Mouse (Mus musculus): Measurements from ENCODE around the gene Jup. TPM values are rescaled to one million over a fixed set of nuclear protein-coding genes. Genes with fewer than 3 reads are reported as not detected.
A peak's percentile ranks its signal among the peaks of the same experiment; 100 is the strongest.

Jup gene
- total and polyA plus RNA-seq, 2 experiments from 2014 or later = 135 to 319 TPM

DNA sequence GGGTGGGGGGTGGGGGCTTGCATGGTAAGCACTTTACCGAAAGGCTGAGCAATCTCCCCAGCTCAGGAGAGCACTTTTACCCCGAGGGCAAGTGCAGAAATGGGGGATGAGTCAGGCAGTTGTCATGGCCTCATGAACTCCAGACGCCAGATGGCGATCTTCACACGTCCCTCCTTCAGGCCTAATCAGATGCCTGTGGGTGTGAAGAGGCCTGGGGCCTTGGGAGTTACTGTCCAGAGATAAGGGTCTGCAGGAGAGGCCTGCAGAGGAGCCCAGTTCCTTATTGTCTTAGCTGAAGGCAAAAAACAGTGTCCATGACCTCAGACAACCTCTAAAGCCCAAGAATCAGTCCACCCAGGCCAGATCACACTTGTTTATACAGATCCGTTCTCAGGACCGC lies 28.3 kb upstream of the Jup start:
- peaks cover 31% of the 10 kb centered on the region for H3K4me1 ChIP-seq (ENCODE audit: control insufficient read depth, insufficient read depth)
- TF ChIP-seq CTCF (IDR thresholded peaks at IDR 0.05; ENCODE audit: low read depth) (peak; percentile 66), EP300 (IDR thresholded peaks at IDR 0.05; ENCODE audit: low read depth) (no peak)
- no peaks in the 10 kb centered on the region for H3K27me3 ChIP-seq (ENCODE audit: control insufficient read depth, insufficient read depth, low read length)
- H3K27ac ChIP-seq (ENCODE audit: low read depth) = no peak overlapping the region; the same call in 1 of the 2 replicates
- H3K4me3 ChIP-seq (ENCODE audit: low read depth, low read length) = no peak overlapping the region
- H3K9ac ChIP-seq (replicated peaks; ENCODE audit: low read depth, low read length) = no peak overlapping the region
- peak; percentile 45 for DNase-seq (ENCODE audit: low spot score)
- no peaks in the 10 kb centered on the region for H3K9me3 ChIP-seq (replicated peaks; ENCODE audit: control insufficient read depth, low read length)
- H3K4me2 ChIP-seq (ENCODE audit: low read depth, low read length) = no peak overlapping the region
- H3K36me3 ChIP-seq (replicated peaks; ENCODE audit: control insufficient read depth, insufficient read depth, low read length) = peaks cover 23% of the 10 kb centered on the region
- WGBS = 11% methylated on average over 7 of the region's 7 CpGs
- ATAC-seq (ENCODE audit: insufficient read depth, low read depth) = peak; percentile 36; the same call in 1 of the 2 replicates

DNA sequence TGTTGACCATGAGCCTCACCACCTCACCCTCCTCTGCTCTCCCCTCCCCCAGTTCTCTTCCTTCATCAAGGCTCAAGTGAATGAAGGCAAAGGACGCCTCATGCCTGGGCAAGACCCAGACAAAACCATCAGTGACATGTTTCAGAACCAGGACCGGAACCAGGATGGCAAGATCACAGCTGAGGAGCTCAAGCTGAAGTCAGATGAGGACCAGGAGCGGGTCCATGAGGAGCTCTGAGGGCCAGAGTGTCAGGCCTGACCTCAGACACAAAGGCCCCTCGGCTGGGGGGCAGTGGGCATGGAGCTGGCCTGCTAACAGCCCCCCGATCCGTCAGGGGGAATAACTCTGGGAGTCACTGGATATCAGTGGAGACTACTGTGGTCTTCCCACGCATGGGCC lies 26.3 kb upstream of the Jup start:
- Histone ChIP-seq H3K4me1 (ENCODE audit: control insufficient read depth, insufficient read depth) (peaks cover 13% of the 10 kb centered on the region; the same call in 1 of the 2 replicates), H3K27ac (ENCODE audit: low read depth) (no peak overlapping the region), H3K9me3 (replicated peaks; ENCODE audit: control insufficient read depth, low read length) (no peaks in the 10 kb centered on the region), H3K27me3 (ENCODE audit: control insufficient read depth, insufficient read depth, low read length) (no peaks in the 10 kb centered on the region), H3K4me2 (ENCODE audit: low read depth, low read length) (no peak overlapping the region), H3K36me3 (replicated peaks; ENCODE audit: control insufficient read depth, insufficient read depth, low read length) (peaks cover 31% of the 10 kb centered on the region), H3K4me3 (ENCODE audit: low read depth, low read length) (no peak overlapping the region), H3K9ac (replicated peaks; ENCODE audit: low read depth, low read length) (no peak overlapping the region)
- no peak for ATAC-seq (ENCODE audit: insufficient read depth, low read depth)
- TF ChIP-seq CTCF (IDR thresholded peaks at IDR 0.05; ENCODE audit: low read depth) = no peak
- no peak for TF ChIP-seq EP300 (IDR thresholded peaks at IDR 0.05; ENCODE audit: low read depth)
- WGBS = 92% methylated on average over 7 of the region's 7 CpGs
- DNase-seq (ENCODE audit: low spot score) = no peak

DNA sequence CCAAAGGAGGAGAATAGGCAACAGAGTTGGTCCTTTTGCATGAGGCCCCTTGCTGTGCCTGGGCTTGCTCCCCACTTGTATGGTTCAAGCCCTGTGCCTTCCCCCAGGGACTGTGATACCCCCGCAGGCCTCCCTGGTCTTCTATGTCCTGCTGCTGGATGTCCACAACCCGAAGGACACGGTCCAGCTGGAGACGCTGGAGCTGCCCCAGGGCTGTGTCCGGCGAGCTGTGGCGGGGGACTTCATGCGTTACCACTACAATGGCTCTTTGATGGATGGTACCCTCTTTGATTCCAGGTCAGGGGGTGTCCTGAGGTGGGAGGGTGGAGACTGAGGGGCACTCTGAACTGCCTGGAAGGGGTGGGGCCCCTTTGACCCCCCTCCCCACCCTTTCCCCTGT lies 24.0 kb upstream of the Jup start:
- no peak overlapping the region for H3K27ac ChIP-seq (ENCODE audit: low read depth)
- no peaks in the 10 kb centered on the region for H3K9me3 ChIP-seq (replicated peaks; ENCODE audit: control insufficient read depth, low read length)
- no peak for TF ChIP-seq EP300 (IDR thresholded peaks at IDR 0.05; ENCODE audit: low read depth)
- no peak for TF ChIP-seq CTCF (IDR thresholded peaks at IDR 0.05; ENCODE audit: low read depth)
- WGBS = 70% methylated on average over 8 of the region's 8 CpGs
- H3K36me3 ChIP-seq (replicated peaks; ENCODE audit: control insufficient read depth, insufficient read depth, low read length) = peaks cover 31% of the 10 kb centered on the region
- DNase-seq (ENCODE audit: low spot score) (no peak), ATAC-seq (ENCODE audit: insufficient read depth, low read depth) (no peak)
- no peaks in the 10 kb centered on the region for H3K27me3 ChIP-seq (ENCODE audit: control insufficient read depth, insufficient read depth, low read length)
- H3K4me1 ChIP-seq (ENCODE audit: control insufficient read depth, insufficient read depth) = peaks cover 12% of the 10 kb centered on the region
- no peak overlapping the region for H3K4me2 ChIP-seq (ENCODE audit: low read depth, low read length)
- H3K4me3 ChIP-seq (ENCODE audit: low read depth, low read length) = no peak overlapping the region
- no peak overlapping the region for H3K9ac ChIP-seq (replicated peaks; ENCODE audit: low read depth, low read length)

DNA sequence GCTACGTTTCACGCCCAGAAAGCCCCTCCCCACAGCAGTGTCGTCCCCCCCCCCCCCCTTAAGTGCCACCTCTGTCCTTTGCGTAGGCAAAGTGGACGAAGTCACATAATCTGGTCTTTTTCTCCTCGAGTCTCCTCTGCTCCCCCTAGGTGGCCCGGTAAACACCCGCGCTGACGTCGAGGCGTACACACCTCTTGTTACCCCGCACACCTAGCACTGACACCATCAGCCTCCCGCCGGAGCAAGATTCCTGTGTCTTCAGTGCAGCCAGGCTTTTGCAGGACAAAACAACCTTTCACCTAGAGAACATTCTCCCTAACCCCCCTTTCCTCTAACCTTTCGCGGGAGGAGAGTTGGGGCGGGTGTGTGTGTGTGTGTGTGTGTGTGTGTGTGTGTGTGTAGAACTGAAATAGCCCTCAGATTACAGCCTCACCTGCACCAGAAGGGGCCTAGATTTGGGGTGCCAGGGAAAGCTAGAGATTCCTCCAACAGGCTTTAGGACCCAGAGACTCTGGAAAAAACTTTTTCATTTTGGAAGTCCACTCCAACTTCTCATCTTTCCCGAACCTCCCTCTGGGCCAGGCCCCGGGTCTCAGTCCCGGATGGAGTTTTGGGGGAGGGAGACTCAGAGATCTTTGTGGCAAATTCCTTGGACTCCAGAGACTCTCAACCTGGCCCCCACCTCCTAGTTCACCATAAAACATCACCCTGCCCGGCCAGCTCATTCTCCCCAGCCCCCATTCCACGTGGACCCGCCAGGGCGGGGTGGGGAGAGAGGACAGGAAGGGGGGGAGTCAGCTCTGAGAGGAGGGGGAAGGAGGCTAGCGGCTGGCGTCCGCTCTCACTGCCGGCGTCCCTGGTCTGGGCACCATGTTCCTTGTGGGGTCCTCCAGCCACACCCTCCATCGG lies 17.6 kb upstream of the Jup start, which contains the start of gene Fkbp10:
Gene Fkbp10, plus strand, starts transcription at position 784 of the 909 bp plus-strand sequence.
- no peak for TF ChIP-seq CTCF (IDR thresholded peaks at IDR 0.05; ENCODE audit: low read depth)
- TF ChIP-seq EP300 (IDR thresholded peaks at IDR 0.05; ENCODE audit: low read depth) = no peak
- Histone ChIP-seq H3K36me3 (replicated peaks; ENCODE audit: control insufficient read depth, insufficient read depth, low read length) (peaks cover 6% of the 10 kb centered on the region; the same call in 1 of the 2 replicates), H3K27me3 (ENCODE audit: control insufficient read depth, insufficient read depth, low read length) (no peaks in the 10 kb centered on the region), H3K27ac (ENCODE audit: low read depth) (peak within 1 kb of the TSS; percentile 94), H3K4me1 (ENCODE audit: control insufficient read depth, insufficient read depth) (peaks cover 25% of the 10 kb centered on the region), H3K4me3 (ENCODE audit: low read depth, low read length) (peak within 1 kb of the TSS; percentile 72), H3K9ac (replicated peaks; ENCODE audit: low read depth, low read length) (peak within 1 kb of the TSS; percentile 67), H3K4me2 (ENCODE audit: low read depth, low read length) (peak within 1 kb of the TSS; percentile 79), H3K9me3 (replicated peaks; ENCODE audit: control insufficient read depth, low read length) (no peaks in the 10 kb centered on the region)
- DNase-seq (ENCODE audit: low spot score) (peak; percentile 79), ATAC-seq (ENCODE audit: insufficient read depth, low read depth) (peak; percentile 34)
- under 1% methylated on average over 28 of the region's 31 CpGs for WGBS

DNA sequence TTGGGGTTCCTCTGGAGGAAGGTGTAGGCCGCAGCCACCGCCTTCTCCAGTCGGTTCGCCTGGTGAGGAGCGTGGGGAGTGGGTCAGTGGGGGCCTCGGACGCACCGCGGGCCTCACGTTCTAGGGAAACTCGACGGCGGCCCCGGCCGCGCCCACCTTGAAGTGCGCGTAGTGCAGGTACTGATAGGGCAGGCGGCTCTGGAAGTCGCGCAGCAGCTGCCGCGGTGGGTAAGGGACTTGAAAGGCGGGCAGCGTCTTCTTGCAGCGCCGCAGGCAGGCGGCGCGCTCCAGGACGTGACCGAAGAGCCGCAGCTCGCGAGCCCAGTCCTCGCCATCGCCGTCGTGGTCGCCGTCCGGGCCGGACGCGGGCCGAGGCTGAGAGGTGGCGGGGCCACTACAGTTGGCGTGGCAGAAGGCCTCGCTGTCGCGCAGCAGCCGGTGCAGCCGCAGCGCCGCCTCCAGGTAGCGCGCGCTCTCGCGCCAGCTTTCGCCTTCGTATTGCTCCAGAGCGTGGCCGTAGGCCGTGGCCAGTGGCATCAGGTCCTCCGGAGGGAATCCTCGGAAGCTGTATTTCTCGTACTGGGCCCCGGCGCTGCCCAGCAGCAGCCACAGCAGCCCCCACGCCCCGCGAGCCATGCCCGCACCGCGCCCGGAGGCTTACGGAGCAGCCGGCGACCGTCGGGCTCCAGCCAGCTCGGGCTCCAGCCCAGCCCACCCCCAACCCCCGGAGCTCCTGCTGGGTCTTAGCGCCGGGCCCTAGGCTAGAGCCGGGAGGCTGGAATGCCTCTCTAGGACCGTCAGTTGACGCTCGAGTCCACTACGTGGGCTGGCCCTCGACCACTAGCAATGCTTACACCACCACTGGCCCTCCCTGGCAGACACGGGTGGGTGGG lies 16.7 kb upstream of the Jup start, which contains the start of gene P3h4:
Gene P3h4, minus strand, starts transcription at position 816 of the 893 bp plus-strand sequence.
- Histone ChIP-seq H3K4me1 (ENCODE audit: control insufficient read depth, insufficient read depth) (peaks cover 25% of the 10 kb centered on the region), H3K27ac (ENCODE audit: low read depth) (peak within 1 kb of the TSS; percentile 94), H3K9ac (replicated peaks; ENCODE audit: low read depth, low read length) (peak within 1 kb of the TSS; percentile 67), H3K36me3 (replicated peaks; ENCODE audit: control insufficient read depth, insufficient read depth, low read length) (peaks cover 11% of the 10 kb centered on the region; the same call in 1 of the 2 replicates), H3K4me2 (ENCODE audit: low read depth, low read length) (peak within 1 kb of the TSS; percentile 79), H3K9me3 (replicated peaks; ENCODE audit: control insufficient read depth, low read length) (no peaks in the 10 kb centered on the region), H3K4me3 (ENCODE audit: low read depth, low read length) (peak within 1 kb of the TSS; percentile 72), H3K27me3 (ENCODE audit: control insufficient read depth, insufficient read depth, low read length) (no peaks in the 10 kb centered on the region)
- WGBS = 2% methylated on average over 87 of the region's 93 CpGs
- TF ChIP-seq EP300 (IDR thresholded peaks at IDR 0.05; ENCODE audit: low read depth) (no peak; the same call in 1 of the 2 replicates), CTCF (IDR thresholded peaks at IDR 0.05; ENCODE audit: low read depth) (peak; percentile 65)
- ATAC-seq (ENCODE audit: insufficient read depth, low read depth) (peak; percentile 94), DNase-seq (ENCODE audit: low spot score) (peak; percentile 96)
